Mouse (Mus musculus) midbrain, embryonic 12.5 days (tissue): ENCODE measurements at regions not wholly inside any gene's neighbourhood (a gene's known extent, or its start where the extent isn't known, plus 50 kb on each side); places are given as distances from the start of the nearest gene placed in this dataset.
A peak's percentile ranks its signal among the peaks of the same experiment; 100 is the strongest.

Experiments
- ATAC-seq: fragments of 200-750 bp; cut with Nextera tagmentation; 2 replicates; pipeline ENCODE4 v1.8.0; 2017; ENCODE audit warnings: low read depth, moderate TSS enrichment, moderate library complexity; ENCODE audit not compliant: low FRiP score
- H3K27ac ChIP-seq: fragments of 300-500 bp; sonication (generic); replicated peaks from 2 replicates; pipeline ENCODE4 v1.5.1; 2016; ENCODE audit warnings: mild to moderate bottlenecking
- H3K27me3 ChIP-seq: fragments of 300-500 bp; sonication (generic); 2 replicates; pipeline ENCODE4 v1.6.1; 2016; ENCODE audit warnings: mild to moderate bottlenecking
- H3K36me3 ChIP-seq: fragments of 300-500 bp; sonication (generic); 2 replicates; pipeline ENCODE4 v1.6.1; 2016
- H3K4me1 ChIP-seq: fragments of 300-500 bp; sonication (generic); 2 replicates; pipeline ENCODE4 v1.6.1; 2016
- H3K4me2 ChIP-seq: fragments of 300-500 bp; sonication (generic); replicated peaks from 2 replicates; pipeline ENCODE4 v1.6.1; 2016; ENCODE audit warnings: mild to moderate bottlenecking, moderate library complexity
- H3K4me3 ChIP-seq: fragments of 300-500 bp; sonication (generic); 2 replicates; pipeline ENCODE4 v1.5.1; 2016; ENCODE audit warnings: mild to moderate bottlenecking
- H3K9ac ChIP-seq: fragments of 300-500 bp; sonication (generic); replicated peaks from 2 replicates; pipeline ENCODE4 v1.6.1; 2016; ENCODE audit warnings: mild to moderate bottlenecking, moderate library complexity
- H3K9me3 ChIP-seq: fragments of 300-500 bp; sonication (generic); 2 replicates; pipeline ENCODE4 v1.6.1; 2016; ENCODE audit warnings: mild to moderate bottlenecking
- WGBS: fragments of 180-500 bp; shearing (Covaris S2); methylation state at CpG from one replicate; pipeline ENCODE4 v1.1.7; 2016; 5-methylcytosine and 5-hydroxymethylcytosine counted together

DNA sequence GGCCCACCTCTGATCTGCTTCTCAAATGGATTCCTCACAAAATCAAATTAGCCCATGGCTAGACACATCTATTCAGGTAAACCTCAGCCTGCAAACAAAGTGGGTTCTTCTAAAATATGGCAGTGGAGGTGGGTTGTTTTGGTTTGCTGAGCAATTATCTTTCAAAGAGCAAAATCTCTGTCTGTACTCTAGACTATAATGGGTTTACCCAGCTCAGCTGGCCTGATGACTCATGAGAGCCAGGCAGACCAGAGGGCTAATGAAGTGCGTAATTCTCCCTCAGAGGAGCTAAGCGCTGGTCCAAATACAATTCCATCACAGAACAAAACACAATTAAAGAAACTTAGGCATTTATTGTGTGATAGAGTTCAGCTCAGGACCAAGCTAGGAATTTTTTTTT, 86.1 kb downstream of the Cartpt start:
- H3K27me3 ChIP-seq: no peaks in the 10 kb centered on the region
- no peak overlapping the region for H3K9ac ChIP-seq
- no peaks in the 10 kb centered on the region for H3K9me3 ChIP-seq
- H3K4me3 ChIP-seq: no peak overlapping the region
- 0 out of 2 replicates have a peak, but pooled peaks cover 3% of the 10 kb centered on the region for H3K4me1 ChIP-seq
- no peak for ATAC-seq
- no peak overlapping the region for H3K4me2 ChIP-seq
- H3K36me3 ChIP-seq: no peaks in the 10 kb centered on the region
- H3K27ac ChIP-seq: no peak overlapping the region
- 72% methylated on average over 2 of the region's 2 CpGs for WGBS

DNA sequence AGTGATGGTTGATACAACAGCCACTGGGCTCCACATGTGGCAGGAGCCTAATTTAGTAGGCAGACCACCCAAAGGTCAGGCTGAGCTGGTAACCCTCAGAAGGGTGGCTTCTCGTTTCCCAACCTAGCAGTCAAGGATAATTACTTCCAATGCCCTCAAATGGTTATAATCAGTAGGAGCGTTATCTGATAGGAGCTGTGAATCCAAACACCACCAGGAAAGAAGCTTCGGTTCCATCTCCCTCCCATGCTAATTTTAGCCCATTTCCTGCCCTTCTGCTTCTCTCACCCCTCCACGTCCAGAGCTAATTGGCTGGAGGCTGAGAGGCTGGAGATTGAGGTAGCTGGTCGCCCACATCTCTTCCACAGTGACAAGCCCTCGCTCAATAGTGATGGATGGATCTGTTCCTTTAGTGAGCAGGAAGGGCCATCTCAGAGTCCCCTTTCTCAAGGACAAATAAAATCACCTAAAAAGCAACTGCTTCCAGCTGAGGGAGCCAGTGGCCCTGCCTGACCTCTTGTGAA, 86.8 kb downstream of the Cartpt start:
- Histone ChIP-seq H3K36me3 (no peaks in the 10 kb centered on the region), H3K4me3 (no peak overlapping the region), H3K9me3 (no peaks in the 10 kb centered on the region), H3K9ac (no peak overlapping the region), H3K4me2 (no peak overlapping the region), H3K27ac (no peak overlapping the region), H3K27me3 (no peaks in the 10 kb centered on the region), H3K4me1 (0 out of 2 replicates have a peak, but pooled peaks cover 3% of the 10 kb centered on the region)
- WGBS: 76% methylated on average over 6 of the region's 6 CpGs
- ATAC-seq: no peak

DNA sequence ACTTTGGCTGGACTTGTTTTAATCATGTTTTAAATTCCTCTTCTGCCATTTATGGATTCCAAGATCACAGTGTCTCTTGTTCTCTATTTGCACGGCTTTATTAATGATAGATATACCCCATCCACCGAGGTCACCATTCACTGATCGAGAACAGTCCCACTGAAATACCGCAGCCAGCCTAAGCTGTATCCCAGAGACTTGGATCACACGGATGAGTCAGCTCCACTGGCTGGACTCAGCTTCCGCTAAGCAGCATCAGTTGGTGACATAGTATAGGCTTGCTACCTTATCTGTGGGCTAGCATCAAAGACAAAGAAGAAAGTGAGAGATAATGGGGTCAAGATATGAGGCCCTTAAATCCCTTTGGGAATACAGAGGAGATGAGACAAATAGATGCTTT, 106.4 kb downstream of the Cartpt start:
- H3K9ac ChIP-seq: no peak overlapping the region
- ATAC-seq: no peak
- no peaks in the 10 kb centered on the region for H3K27me3 ChIP-seq

DNA sequence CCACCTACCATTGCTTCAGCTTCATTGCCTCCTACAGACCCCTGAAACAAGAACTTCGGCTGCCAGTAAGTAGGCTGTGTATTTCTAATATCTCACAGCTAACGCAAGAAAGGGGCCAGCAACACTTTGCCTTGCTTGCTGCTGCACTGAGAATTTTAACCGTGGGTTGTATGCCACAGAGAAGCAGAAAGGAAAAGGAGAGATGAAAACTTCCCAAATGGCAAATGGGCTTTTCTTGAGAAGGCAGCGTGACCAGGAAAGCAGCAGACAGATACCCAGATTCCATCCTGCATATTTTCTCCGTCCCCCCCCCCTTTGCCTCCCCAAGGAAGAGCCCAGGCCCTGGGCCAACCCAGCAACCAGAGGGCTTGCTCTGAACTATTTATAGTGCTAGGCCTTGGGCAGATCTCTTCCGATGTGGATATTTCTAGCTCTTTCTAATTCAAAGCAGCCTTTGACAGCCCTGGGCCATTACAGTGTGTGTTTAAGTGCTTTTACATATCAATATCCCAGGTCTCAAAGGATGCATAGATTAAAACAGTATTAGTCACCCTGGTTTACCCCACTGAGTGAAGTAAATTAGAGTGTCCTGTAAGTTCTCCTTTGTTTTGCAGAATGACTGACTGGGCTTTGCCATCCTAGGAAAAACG, 107.0 kb downstream of the Cartpt start:
- Histone ChIP-seq H3K4me2 (no peak overlapping the region), H3K27me3 (no peaks in the 10 kb centered on the region), H3K4me1 (peaks cover 14% of the 10 kb centered on the region), H3K27ac (0 out of 2 replicates have a peak overlapping the region, but pooled peaks have one; percentile 21), H3K36me3 (no peaks in the 10 kb centered on the region), H3K9me3 (no peaks in the 10 kb centered on the region), H3K4me3 (no peak overlapping the region), H3K9ac (no peak overlapping the region)
- 58% methylated on average over 7 of the region's 7 CpGs for WGBS
- ATAC-seq: 0 out of 2 replicates have a peak, but pooled peaks have one; percentile 68

More for the DNA sequence above, 106.4 kb downstream of the Cartpt start:
- Histone ChIP-seq H3K36me3 (no peaks in the 10 kb centered on the region), H3K27ac (no peak overlapping the region), H3K9me3 (no peaks in the 10 kb centered on the region), H3K4me2 (no peak overlapping the region), H3K4me1 (peaks cover 14% of the 10 kb centered on the region), H3K4me3 (no peak overlapping the region)
- 61% methylated on average over 6 of the region's 6 CpGs for WGBS

GRCm38 (mm10) chr13:99793001-99793400, 107.9 kb downstream of the Cartpt start:
- H3K4me2 ChIP-seq: no peak overlapping the region
- no peak overlapping the region for H3K4me3 ChIP-seq
- peaks cover 14% of the 10 kb centered on the region for H3K4me1 ChIP-seq
- H3K9me3 ChIP-seq: no peaks in the 10 kb centered on the region
- H3K27me3 ChIP-seq: no peaks in the 10 kb centered on the region
- WGBS: 90% methylated on average over 6 of the region's 6 CpGs
- no peak for ATAC-seq
- no peak overlapping the region for H3K9ac ChIP-seq
- H3K36me3 ChIP-seq: no peaks in the 10 kb centered on the region
- H3K27ac ChIP-seq: no peak overlapping the region

DNA sequence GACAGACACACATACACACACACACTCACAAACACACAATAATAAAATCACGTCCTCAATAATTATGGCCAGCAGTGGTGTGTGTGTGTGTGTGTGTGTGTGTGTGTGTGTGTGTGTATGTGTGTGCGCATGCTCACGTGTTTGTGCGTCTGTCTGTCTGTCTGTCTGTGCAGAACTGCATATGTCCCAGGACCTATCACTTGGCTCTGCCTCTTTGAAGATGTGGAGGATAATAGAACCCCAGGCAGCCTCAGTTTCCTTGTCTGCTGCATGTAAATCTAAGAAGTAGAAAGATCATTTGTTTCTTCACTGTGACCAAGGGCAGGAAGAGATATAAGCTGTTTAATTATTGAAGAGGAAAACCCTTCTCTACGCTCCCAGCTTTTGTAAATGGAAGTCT, 109.9 kb downstream of the Cartpt start:
- Histone ChIP-seq H3K9ac (no peak overlapping the region), H3K9me3 (no peaks in the 10 kb centered on the region), H3K36me3 (no peaks in the 10 kb centered on the region), H3K4me3 (no peak overlapping the region), H3K27ac (no peak overlapping the region), H3K4me1 (peaks cover 14% of the 10 kb centered on the region), H3K27me3 (no peaks in the 10 kb centered on the region), H3K4me2 (no peak overlapping the region)
- 94% methylated on average over 5 of the region's 5 CpGs for whole genome bisulfite sequencing
- no peak for ATAC-seq

DNA sequence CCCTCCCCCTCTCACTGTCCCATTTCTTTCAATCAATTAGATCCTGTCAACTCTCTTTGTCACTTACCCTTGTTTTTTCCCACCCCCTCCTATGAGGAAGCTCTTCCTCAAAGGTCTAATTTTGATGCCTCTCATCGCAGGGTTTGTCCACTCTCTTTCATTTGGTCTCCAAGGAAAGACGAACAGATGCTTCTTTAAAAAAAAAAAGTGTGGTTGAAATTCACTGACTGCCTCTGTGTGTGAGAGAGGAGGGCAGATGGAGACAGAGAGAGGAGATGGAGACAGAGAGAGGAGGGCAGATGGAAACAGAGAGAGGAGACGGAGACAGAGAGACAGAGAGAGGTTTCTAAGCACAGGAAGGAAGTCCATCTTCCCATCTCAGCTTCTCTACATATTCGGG, 113.1 kb downstream of the Cartpt start:
- Histone ChIP-seq H3K27me3 (no peaks in the 10 kb centered on the region), H3K36me3 (no peaks in the 10 kb centered on the region), H3K4me2 (no peak overlapping the region), H3K4me1 (peaks cover 11% of the 10 kb centered on the region; the same call in 1 of the 2 replicates), H3K4me3 (no peak overlapping the region), H3K27ac (no peak overlapping the region), H3K9ac (no peak overlapping the region), H3K9me3 (no peaks in the 10 kb centered on the region)
- ATAC-seq: no peak
- 71% methylated on average over 4 of the region's 4 CpGs for WGBS

GRCm38 (mm10) chr13:99785427-99785826, 115.5 kb downstream of the Cartpt start:
- H3K36me3 ChIP-seq: no peaks in the 10 kb centered on the region
- H3K27ac ChIP-seq: no peak overlapping the region
- no peak for ATAC-seq
- H3K27me3 ChIP-seq: no peaks in the 10 kb centered on the region
- WGBS: 85% methylated on average over 4 of the region's 4 CpGs
- no peak overlapping the region for H3K9ac ChIP-seq
- no peak overlapping the region for H3K4me2 ChIP-seq
- no peak overlapping the region for H3K4me3 ChIP-seq
- no peaks in the 10 kb centered on the region for H3K9me3 ChIP-seq
- peaks cover 26% of the 10 kb centered on the region for H3K4me1 ChIP-seq

DNA sequence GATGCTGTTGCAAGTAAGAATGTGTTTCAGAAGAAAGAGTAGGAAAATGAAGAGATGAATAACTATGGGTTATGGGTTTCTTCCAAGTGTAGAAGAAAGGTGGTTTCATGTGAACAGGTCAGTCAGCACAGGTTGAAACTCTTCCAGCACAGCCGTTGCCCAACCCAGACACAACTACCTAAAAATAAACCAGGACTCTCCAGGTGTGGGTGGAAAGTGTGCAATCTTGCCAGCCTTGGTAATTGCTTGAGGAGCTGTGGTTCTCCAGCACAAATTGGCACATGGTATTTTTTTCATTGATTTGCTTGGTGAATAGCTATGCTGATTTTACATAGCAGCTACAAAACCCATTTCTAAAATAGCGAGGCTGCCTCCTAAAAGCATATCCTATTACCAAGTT, 116.6 kb downstream of the Cartpt start:
- Histone ChIP-seq H3K4me2 (no peak overlapping the region), H3K4me1 (peaks cover 20% of the 10 kb centered on the region), H3K27me3 (no peaks in the 10 kb centered on the region), H3K27ac (no peak overlapping the region), H3K9me3 (no peaks in the 10 kb centered on the region), H3K4me3 (no peak overlapping the region), H3K36me3 (no peaks in the 10 kb centered on the region), H3K9ac (no peak overlapping the region)
- WGBS: 86% methylated on average over 2 of the region's 2 CpGs
- no peak for ATAC-seq

DNA sequence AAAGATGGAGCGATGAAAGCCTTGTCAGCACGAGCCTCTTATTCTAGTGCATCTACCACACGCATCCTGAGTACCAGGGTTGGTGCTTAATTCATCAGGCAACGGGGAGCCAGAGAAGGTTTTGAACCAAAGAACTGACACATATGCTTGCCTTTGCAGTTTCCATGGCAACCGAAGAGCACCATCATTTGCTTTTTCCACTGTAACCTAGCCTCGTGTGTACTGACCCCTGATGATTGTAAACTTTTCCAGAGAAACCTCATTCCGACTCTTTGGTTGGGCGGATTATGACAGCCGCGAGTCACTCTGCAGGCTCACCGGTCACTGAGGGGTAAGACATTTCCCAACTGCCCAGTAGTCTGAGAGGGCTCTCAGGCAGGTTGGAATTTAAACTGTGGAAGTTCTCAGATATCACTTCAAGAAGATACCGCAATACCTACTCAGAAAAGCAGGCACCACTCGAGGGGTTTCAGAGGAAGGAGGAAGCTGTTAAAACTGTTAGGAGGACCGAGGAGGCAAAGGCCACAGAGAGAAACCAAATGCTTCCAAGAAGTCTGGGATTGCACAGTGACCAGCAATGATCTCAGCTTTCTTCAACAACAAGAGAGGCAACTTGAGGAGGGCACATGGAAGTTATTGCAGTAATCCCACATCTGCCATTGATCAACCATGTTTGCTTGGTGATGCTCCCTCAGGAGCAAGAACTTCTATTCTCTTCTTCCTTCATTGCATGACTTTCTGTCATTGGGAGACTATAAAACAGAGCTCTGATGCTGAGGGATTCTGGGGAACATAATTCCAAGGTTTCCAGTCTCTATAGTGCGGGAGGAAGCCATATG, 117.8 kb downstream of the Cartpt start:
- Histone ChIP-seq H3K36me3 (no peaks in the 10 kb centered on the region), H3K4me3 (no peak overlapping the region), H3K4me1 (peaks cover 20% of the 10 kb centered on the region), H3K9ac (no peak overlapping the region), H3K9me3 (no peaks in the 10 kb centered on the region), H3K27ac (no peak overlapping the region), H3K4me2 (no peak overlapping the region), H3K27me3 (no peaks in the 10 kb centered on the region)
- WGBS: 67% methylated on average over 15 of the region's 15 CpGs
- ATAC-seq: no peak

- H3K4me2 ChIP-seq: peak overlapping the region; percentile 33; the same call in 1 of the 2 replicates
Observed at GRCm38 (mm10) chr13:99781616-99782015, 119.3 kb downstream of the Cartpt start.

More at GRCm38 (mm10) chr13:99781616-99782015, 119.3 kb downstream of the Cartpt start:
- ATAC-seq: no peak
- no peak overlapping the region for H3K9ac ChIP-seq
- H3K36me3 ChIP-seq: no peaks in the 10 kb centered on the region
- H3K9me3 ChIP-seq: no peaks in the 10 kb centered on the region
- H3K4me3 ChIP-seq: no peak overlapping the region
- H3K4me1 ChIP-seq: peaks cover 20% of the 10 kb centered on the region
- WGBS: 74% methylated on average over 4 of the region's 4 CpGs
- no peaks in the 10 kb centered on the region for H3K27me3 ChIP-seq
- H3K27ac ChIP-seq: peak overlapping the region; percentile 15; the same call in 1 of the 2 replicates
